Mouse (Mus musculus) forebrain, embryonic 10.5 days (tissue): Measurements from ENCODE around the gene Gm28230. TPM values are rescaled to one million over a fixed set of nuclear protein-coding genes. Genes with fewer than 3 reads are reported as not detected.

Experiments used
- DNase-seq: peaks from one replicate; pipeline ENCODE4 v3.0.0-alpha.2; 2017; ENCODE audit warnings: low spot score; ENCODE audit errors: extremely low spot score
- H3K27ac ChIP-seq: fragments of 300-500 bp; sonication (generic); 2 replicates; pipeline ENCODE4 v1.5.1; 2016; ENCODE audit warnings: mild to moderate bottlenecking
- H3K27me3 ChIP-seq: fragments of 300-500 bp; sonication (generic); 2 replicates; pipeline ENCODE4 v1.6.1; 2016; ENCODE audit warnings: mild to moderate bottlenecking; ENCODE audit not compliant: poor library complexity, severe bottlenecking
- H3K36me3 ChIP-seq: fragments of 300-500 bp; sonication (generic); replicated peaks from 2 replicates; pipeline ENCODE4 v1.6.1; 2016; ENCODE audit warnings: mild to moderate bottlenecking, moderate library complexity
- H3K4me1 ChIP-seq: fragments of 300-500 bp; sonication (generic); 2 replicates; pipeline ENCODE4 v1.6.1; 2016
- H3K4me3 ChIP-seq: fragments of 300-500 bp; sonication (generic); 2 replicates; pipeline ENCODE4 v1.5.1; 2016; ENCODE audit warnings: mild to moderate bottlenecking, moderate library complexity
- H3K9me3 ChIP-seq: fragments of 300-500 bp; sonication (generic); 2 replicates; pipeline ENCODE4 v1.6.1; 2016; ENCODE audit warnings: mild to moderate bottlenecking, moderate library complexity
- WGBS: fragments of 180-500 bp; shearing (Covaris S2); methylation state at CpG from one replicate; pipeline ENCODE4 v1.1.7; 2016; 5-methylcytosine and 5-hydroxymethylcytosine counted together
- polyA plus RNA-seq: library from polyadenylated mRNA; unstranded; fragments of >200 nt; fragmentation: Nextera tagmentation; extraction: Ambion mirVana; gene quantifications from 2 replicates; pipeline ENCODE4 v1.2.1, GENCODE M21; 2016

Gene Gm28230
- polyA plus RNA-seq, 1 experiment from 2014 or later, result not detected

DNA sequence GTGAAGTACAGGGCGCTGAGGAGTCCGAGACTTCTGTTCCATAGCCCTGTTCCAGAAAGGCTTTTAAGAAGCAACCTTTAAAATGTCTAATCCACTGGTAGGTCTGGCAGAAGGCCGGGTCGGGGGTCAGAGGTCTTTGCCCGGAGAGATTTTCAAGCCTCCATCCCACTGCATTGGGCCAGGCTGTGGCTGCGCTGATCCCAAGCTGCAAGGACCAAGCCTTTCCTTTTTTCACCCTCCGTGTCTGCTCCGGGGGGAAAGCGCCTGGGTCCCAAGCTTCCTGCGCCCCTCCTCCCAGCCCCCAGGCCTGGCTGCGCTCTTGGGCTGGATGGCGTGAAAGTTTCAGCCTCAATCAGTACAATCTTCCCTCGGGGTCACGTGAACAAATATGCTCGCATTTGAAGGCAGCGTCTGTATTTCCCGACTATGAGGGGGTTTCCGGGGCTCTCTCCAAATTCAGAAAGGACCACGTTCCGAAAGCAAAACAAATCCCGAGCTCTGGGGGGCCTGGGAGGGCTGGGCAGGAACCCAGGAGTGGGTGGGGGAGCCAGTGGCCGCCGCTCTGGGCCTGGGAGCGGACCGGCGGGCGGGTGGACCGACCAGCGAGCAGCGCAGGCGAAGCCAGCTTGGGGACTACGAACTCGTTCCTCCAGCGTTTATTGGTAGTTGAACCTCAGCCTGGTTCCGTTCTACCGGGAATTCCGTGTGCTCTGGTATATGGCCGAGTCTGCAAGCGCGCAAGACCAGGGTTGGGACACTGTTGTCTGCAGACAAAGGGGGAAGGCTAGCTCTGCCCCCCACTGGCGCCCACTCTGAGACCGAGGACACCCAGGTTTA lies 9.5 kb downstream of the Gm28230 start:
- peak; percentile 65 for DNase-seq
- H3K36me3 ChIP-seq, result no peaks in the 10 kb centered on the region
- no peak overlapping the region for H3K27ac ChIP-seq
- WGBS, result under 1% methylated on average over 42 of the region's 42 CpGs
- H3K9me3 ChIP-seq, result no peaks in the 10 kb centered on the region
- peaks cover 11% of the 10 kb centered on the region for H3K4me1 ChIP-seq
- H3K27me3 ChIP-seq, result peaks cover 100% of the 10 kb centered on the region
- no peak overlapping the region; the same call in 1 of the 2 replicates for H3K4me3 ChIP-seq

DNA sequence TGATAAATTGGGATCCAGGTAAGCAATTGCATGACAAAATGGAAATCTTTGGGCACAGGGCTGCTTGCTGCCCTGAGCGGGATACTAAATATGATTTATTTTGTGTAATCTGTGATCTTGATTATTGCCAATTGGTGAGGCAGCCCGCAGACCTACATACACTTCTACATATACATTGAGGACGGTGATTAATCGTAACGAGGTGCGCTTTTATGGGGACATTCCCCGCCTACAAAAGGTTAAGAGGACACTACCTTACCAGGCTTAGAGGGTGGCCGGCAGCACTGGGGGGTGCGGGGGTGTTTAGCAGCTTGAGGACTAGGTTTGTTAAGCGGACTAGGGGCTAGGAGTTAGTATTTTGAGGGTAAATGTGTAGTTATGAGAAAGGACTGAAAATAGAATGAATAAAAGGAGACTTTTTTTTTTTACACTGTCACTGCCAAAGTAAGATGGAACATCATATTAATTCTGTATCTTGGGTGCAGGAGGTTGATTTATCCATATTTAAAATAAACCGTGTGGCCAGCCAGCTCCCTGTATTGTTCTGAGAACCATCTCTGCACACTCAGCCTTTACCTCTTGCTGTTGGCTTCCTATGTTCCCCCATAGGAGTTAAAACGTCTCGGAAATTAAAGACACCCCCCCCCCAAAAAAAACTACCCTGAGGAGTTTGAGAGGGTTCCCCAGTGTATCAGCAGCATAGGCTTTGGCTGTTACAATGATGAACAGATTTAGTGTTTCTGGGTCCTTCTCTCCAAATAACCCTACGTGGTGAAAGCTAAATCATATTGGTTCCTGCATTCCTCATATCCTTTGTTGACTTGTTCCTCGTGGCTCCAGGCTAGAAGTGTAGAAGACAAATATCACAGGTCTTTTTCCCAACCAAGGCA lies 10.4 kb downstream of the Gm28230 start:
- H3K36me3 ChIP-seq, result no peaks in the 10 kb centered on the region
- peaks cover 11% of the 10 kb centered on the region for H3K4me1 ChIP-seq
- no peaks in the 10 kb centered on the region for H3K9me3 ChIP-seq
- H3K4me3 ChIP-seq, result no peak overlapping the region
- peak; percentile 33 for DNase-seq
- WGBS, result 2% methylated on average over 15 of the region's 15 CpGs
- H3K27me3 ChIP-seq, result peaks cover 100% of the 10 kb centered on the region
- H3K27ac ChIP-seq, result no peak overlapping the region

DNA sequence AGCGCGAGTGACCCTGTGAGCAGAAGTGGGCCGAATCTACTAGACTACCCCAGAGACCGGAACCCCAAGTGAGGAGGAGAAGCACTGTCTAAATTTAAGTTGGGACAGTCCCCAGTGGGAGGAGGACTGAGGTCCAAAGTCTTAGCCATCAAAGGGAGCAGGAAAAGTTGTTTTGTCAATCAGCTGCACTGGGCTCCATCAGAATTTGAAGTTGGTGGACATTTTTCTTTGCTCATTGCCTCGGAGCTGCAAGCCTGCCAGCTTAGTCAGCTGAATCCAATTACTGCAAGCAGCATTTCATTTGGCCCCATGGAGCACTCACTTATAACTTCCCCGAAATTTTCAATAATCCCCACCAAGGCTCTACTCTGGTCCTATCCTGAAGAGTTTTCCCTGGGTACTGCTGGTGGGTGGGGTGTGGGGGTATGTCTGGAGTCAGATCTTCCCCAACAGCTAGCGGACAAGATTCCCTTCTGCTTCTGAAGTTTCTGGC lies 11.1 kb downstream of the Gm28230 start:
- WGBS, result under 1% methylated on average over 7 of the region's 7 CpGs
- peak; percentile 48 for DNase-seq
- Histone ChIP-seq H3K9me3 (no peaks in the 10 kb centered on the region), H3K36me3 (no peaks in the 10 kb centered on the region), H3K27me3 (peaks cover 100% of the 10 kb centered on the region), H3K4me1 (peaks cover 11% of the 10 kb centered on the region), H3K4me3 (no peak overlapping the region), H3K27ac (no peak overlapping the region)

DNA sequence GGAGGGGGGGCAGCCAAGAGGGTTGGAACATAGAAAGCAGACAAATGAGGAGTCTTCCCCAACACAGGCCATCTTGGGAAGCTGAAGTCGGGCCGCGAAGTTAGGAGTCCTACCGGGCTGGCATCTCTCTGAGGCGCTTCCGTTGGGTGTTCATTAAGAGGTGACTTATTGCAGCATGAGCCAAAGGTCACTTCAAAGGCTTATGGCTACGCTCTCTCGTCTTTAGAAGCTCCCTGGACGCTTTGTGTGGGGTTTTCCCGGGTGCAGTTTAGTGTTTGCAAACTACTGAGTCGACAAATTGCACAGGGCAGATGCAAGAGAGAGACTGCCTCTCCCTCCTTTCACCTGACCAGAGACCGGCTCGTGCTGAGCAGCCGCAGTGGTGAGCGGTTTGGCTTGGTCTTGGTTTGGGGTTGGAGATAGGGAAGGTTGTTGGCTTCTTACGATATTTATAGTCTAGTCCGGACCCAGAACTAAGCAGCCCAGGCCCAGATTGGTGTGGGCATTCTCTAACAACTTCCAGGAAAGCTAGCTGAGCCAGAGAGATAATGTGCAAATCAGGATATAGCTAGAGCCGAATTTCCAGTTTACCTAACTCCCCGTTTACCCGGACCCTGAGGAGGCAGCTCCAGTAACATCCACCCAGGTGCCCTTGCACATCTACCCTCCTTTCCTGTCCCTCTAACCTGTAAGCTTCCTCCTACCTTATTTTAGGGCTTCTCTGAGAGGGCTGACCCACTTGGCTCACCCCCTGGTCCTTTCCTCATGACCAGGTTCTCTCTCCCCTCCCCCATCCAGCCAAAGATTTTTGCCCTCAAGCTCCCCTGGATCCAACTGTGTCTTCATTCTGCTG lies 12.3 kb downstream of the Gm28230 start:
- H3K27ac ChIP-seq, result no peak overlapping the region
- H3K9me3 ChIP-seq, result no peaks in the 10 kb centered on the region
- under 1% methylated on average over 20 of the region's 20 CpGs for WGBS
- no peaks in the 10 kb centered on the region for H3K36me3 ChIP-seq
- no peak overlapping the region for H3K4me3 ChIP-seq
- H3K4me1 ChIP-seq, result peaks cover 11% of the 10 kb centered on the region
- DNase-seq, result peak; percentile 34
- H3K27me3 ChIP-seq, result peaks cover 100% of the 10 kb centered on the region

DNA sequence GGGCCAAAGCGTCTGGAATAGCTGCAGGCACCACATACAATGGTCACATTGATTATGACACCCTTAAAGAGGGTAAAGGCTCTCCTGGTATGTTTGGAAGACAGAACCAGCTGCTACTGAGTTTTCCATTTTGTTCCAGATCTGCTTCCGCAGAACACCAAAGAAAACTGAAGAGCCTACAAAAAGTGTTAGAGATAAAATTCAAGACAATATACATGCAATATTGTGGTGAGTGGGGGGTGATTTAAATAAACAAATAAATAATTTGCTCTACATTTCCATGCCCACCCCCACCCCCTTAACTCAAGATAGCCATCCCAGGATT lies 12.9 kb downstream of the Gm28230 start:
- H3K36me3 ChIP-seq, result no peaks in the 10 kb centered on the region
- 2% methylated on average over 2 of the region's 2 CpGs for WGBS
- no peak overlapping the region for H3K4me3 ChIP-seq
- peaks cover 100% of the 10 kb centered on the region for H3K27me3 ChIP-seq
- peaks cover 11% of the 10 kb centered on the region for H3K4me1 ChIP-seq
- no peak for DNase-seq
- H3K9me3 ChIP-seq, result no peaks in the 10 kb centered on the region
- H3K27ac ChIP-seq, result no peak overlapping the region

GRCm38 (mm10) chr2:74739869-74740268 lies 13.3 kb downstream of the Gm28230 start:
- Histone ChIP-seq H3K9me3 (no peaks in the 10 kb centered on the region), H3K27me3 (peaks cover 100% of the 10 kb centered on the region), H3K27ac (no peak overlapping the region), H3K4me3 (no peak overlapping the region), H3K4me1 (peaks cover 11% of the 10 kb centered on the region), H3K36me3 (no peaks in the 10 kb centered on the region)
- WGBS, result 1% methylated on average over 14 of the region's 14 CpGs
- DNase-seq, result peak; percentile 31

- Histone ChIP-seq H3K27me3 (peaks cover 100% of the 10 kb centered on the region), H3K36me3 (no peaks in the 10 kb centered on the region), H3K4me1 (peaks cover 11% of the 10 kb centered on the region), H3K4me3 (no peak overlapping the region), H3K9me3 (no peaks in the 10 kb centered on the region), H3K27ac (no peak overlapping the region)
- DNase-seq, result peak; percentile 54
- under 1% methylated on average over 43 of the region's 43 CpGs for WGBS
These were observed 14.0 kb downstream of the Gm28230 start for GRCm38 (mm10) chr2:74740311-74741091.

- DNase-seq, result peak; percentile 20
- WGBS, result 26% methylated on average over 2 of the region's 3 CpGs
- no peaks in the 10 kb centered on the region for H3K36me3 ChIP-seq
- peaks cover 5% of the 10 kb centered on the region for H3K4me1 ChIP-seq
- H3K27ac ChIP-seq, result no peak overlapping the region
- no peaks in the 10 kb centered on the region for H3K9me3 ChIP-seq
- no peak overlapping the region for H3K4me3 ChIP-seq
- H3K27me3 ChIP-seq, result peaks cover 100% of the 10 kb centered on the region
These were observed 14.9 kb downstream of the Gm28230 start for GRCm38 (mm10) chr2:74741252-74741978.

DNA sequence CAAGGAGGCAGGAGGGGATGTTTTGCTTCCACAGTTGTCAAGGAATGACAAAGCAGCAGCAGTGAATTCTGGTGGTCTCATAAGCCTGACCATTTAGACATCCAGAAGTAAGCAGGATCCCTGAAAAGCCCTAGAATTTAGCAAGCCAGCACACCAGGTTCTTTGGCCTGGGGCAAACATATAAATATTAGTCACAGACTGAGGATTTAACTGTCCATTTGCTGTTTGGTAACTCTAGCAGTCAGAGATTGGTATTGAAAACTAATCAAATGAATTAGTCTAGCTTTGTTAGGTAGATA lies 15.4 kb downstream of the Gm28230 start:
- DNase-seq, result no peak
- H3K4me1 ChIP-seq, result peaks cover 10% of the 10 kb centered on the region
- H3K27ac ChIP-seq, result no peak overlapping the region
- H3K9me3 ChIP-seq, result no peaks in the 10 kb centered on the region
- peaks cover 100% of the 10 kb centered on the region for H3K27me3 ChIP-seq
- no peak overlapping the region for H3K4me3 ChIP-seq
- H3K36me3 ChIP-seq, result no peaks in the 10 kb centered on the region

GRCm38 (mm10) chr2:74745540-74746297 lies 19.2 kb downstream of the Gm28230 start:
- peaks cover 100% of the 10 kb centered on the region for H3K27me3 ChIP-seq
- WGBS, result 5% methylated on average over 6 of the region's 6 CpGs
- H3K9me3 ChIP-seq, result no peaks in the 10 kb centered on the region
- H3K4me1 ChIP-seq, result peaks cover 24% of the 10 kb centered on the region
- DNase-seq, result peak; percentile 29
- H3K27ac ChIP-seq, result no peak overlapping the region
- H3K36me3 ChIP-seq, result no peaks in the 10 kb centered on the region
- no peak overlapping the region for H3K4me3 ChIP-seq
